ENCODE assay signal across 22 mouse cellular contexts in the genomic region with DNA sequence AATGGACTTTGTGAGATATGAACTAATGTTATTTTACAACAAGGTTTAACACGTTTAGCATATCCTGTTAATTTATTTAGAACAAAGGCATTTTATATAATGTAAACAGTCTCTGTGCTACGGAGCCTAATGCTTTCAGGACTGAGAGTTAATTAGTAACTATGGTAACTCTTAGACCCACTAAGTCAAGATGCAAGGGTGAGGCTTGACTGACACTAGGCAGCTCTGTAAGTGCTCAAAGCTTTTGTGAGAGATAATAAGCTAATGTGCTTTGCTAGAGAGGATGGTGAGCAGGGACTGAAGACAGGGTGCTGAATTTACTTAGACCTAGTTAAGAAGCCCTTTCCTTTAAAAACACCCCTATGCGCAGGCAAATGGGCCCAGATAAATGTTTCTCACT.
DNase-seq lines count a peak whose midpoint lies in the region; ATAC-seq and TF ChIP-seq lines count a peak whose summit lies in the region.
"Had no signal": no experiment of that assay in that cellular context is flagged by ENCODE, and none has a peak within 500 bp of the region (broad histone marks: within the 10 kb centered on the region; RNA-seq: fewer than 3 reads in every experiment).

No protein-coding gene starts in this region.

- WGBS in hindbrain, embryonic 15.5 days, result 45% methylated on average over 3 of the region's 3 CpGs
- 60% methylated on average over 3 of the region's 3 CpGs for WGBS in hindbrain, embryonic 10.5 days
- WGBS in stomach, embryonic 15.5 days, result 24% methylated on average over 3 of the region's 3 CpGs
- 25% methylated on average over 3 of the region's 3 CpGs for WGBS in stomach, postnatal 0 days
- 15% methylated on average over 3 of the region's 3 CpGs for WGBS in forebrain, embryonic 15.5 days
- WGBS in cerebellum, adult 2 months, result 55% methylated on average over 3 of the region's 3 CpGs

- no peak for TF ChIP-seq POLR2A in cerebellum, adult 2 months (IDR thresholded peaks at IDR 0.05; ENCODE audit: borderline replicate concordance, insufficient read depth, low read length)

- no peak for TF ChIP-seq CTCF in stomach, postnatal 0 days (IDR thresholded peaks at IDR 0.05; ENCODE audit: low read depth)
- TF ChIP-seq CTCF in cerebellum, adult 2 months (IDR thresholded peaks at IDR 0.05; ENCODE audit: borderline replicate concordance, insufficient read depth, low read depth, low read length), result no peak

- no peak overlapping the region for H3K9ac ChIP-seq in hindbrain, embryonic 15.5 days
- H3K9ac ChIP-seq in stomach, embryonic 15.5 days, result no peak overlapping the region
- H3K9ac ChIP-seq in stomach, postnatal 0 days (ENCODE audit: low read length), result no peak overlapping the region
- H3K9ac ChIP-seq in forebrain, embryonic 15.5 days (replicated peaks), result no peak overlapping the region
- H3K9ac ChIP-seq: embryonic facial prominence, embryonic 13.5 days; heart, embryonic 15.5 days; liver, embryonic 13.5 days; lung, embryonic 14.5 days had no signal

- H3K27ac ChIP-seq in hindbrain, embryonic 15.5 days (replicated peaks), result no peak overlapping the region
- no peak overlapping the region for H3K27ac ChIP-seq in hindbrain, embryonic 10.5 days
- H3K27ac ChIP-seq in stomach, embryonic 15.5 days, result no peak overlapping the region
- H3K27ac ChIP-seq in stomach, postnatal 0 days (replicated peaks), result no peak overlapping the region
- H3K27ac ChIP-seq in forebrain, embryonic 15.5 days (replicated peaks), result no peak overlapping the region
- no peak overlapping the region for H3K27ac ChIP-seq in cerebellum, adult 2 months (ENCODE audit: insufficient read depth, low read length)
- H3K27ac ChIP-seq: embryonic facial prominence, embryonic 13.5 days; heart, embryonic 15.5 days; kidney, postnatal 0 days; left cerebral cortex, adult 2 months; liver, embryonic 13.5 days had no signal

- H3K27me3 ChIP-seq in hindbrain, embryonic 15.5 days, result no peaks in the 10 kb centered on the region
- H3K27me3 ChIP-seq in hindbrain, embryonic 10.5 days (ENCODE audit: insufficient read depth, poor library complexity, severe bottlenecking), result no peaks in the 10 kb centered on the region
- no peaks in the 10 kb centered on the region for H3K27me3 ChIP-seq in stomach, embryonic 15.5 days (replicated peaks)
- H3K27me3 ChIP-seq in stomach, postnatal 0 days (ENCODE audit: control insufficient read depth, insufficient read depth, low read length), result no peaks in the 10 kb centered on the region
- no peaks in the 10 kb centered on the region for H3K27me3 ChIP-seq in forebrain, embryonic 15.5 days
- H3K27me3 ChIP-seq in cerebellum, adult 2 months (ENCODE audit: control insufficient read depth, insufficient read depth, low read length), result no peaks in the 10 kb centered on the region
- H3K27me3 ChIP-seq: embryonic facial prominence, embryonic 13.5 days; heart, embryonic 15.5 days; liver, embryonic 13.5 days had no signal

- H3K9me3 ChIP-seq in hindbrain, embryonic 15.5 days, result no peaks in the 10 kb centered on the region
- H3K9me3 ChIP-seq in hindbrain, embryonic 10.5 days, result 0 out of 2 replicates have a peak, but pooled peaks cover 4% of the 10 kb centered on the region
- no peaks in the 10 kb centered on the region for H3K9me3 ChIP-seq in stomach, embryonic 15.5 days
- no peaks in the 10 kb centered on the region for H3K9me3 ChIP-seq in stomach, postnatal 0 days (ENCODE audit: control insufficient read depth, low read length)
- H3K9me3 ChIP-seq in forebrain, embryonic 15.5 days, result no peaks in the 10 kb centered on the region
- H3K9me3 ChIP-seq: heart, embryonic 15.5 days had no signal

- no peaks in the 10 kb centered on the region for H3K36me3 ChIP-seq in hindbrain, embryonic 15.5 days
- H3K36me3 ChIP-seq in hindbrain, embryonic 10.5 days, result no peaks in the 10 kb centered on the region
- no peaks in the 10 kb centered on the region for H3K36me3 ChIP-seq in stomach, embryonic 15.5 days
- H3K36me3 ChIP-seq in stomach, postnatal 0 days (ENCODE audit: control insufficient read depth, insufficient read depth, low read length), result no peaks in the 10 kb centered on the region
- H3K36me3 ChIP-seq in forebrain, embryonic 15.5 days, result no peaks in the 10 kb centered on the region
- H3K36me3 ChIP-seq: embryonic facial prominence, embryonic 13.5 days; heart, embryonic 15.5 days; liver, embryonic 13.5 days had no signal

- no peak overlapping the region for H3K4me3 ChIP-seq in hindbrain, embryonic 15.5 days
- no peak overlapping the region for H3K4me3 ChIP-seq in hindbrain, embryonic 10.5 days
- no peak overlapping the region for H3K4me3 ChIP-seq in stomach, embryonic 15.5 days (replicated peaks)
- H3K4me3 ChIP-seq in stomach, postnatal 0 days (ENCODE audit: low read depth, low read length), result no peak overlapping the region
- no peak overlapping the region for H3K4me3 ChIP-seq in forebrain, embryonic 15.5 days
- H3K4me3 ChIP-seq in cerebellum, adult 2 months (replicated peaks; ENCODE audit: insufficient read depth, low read depth, low read length), result no peak overlapping the region
- H3K4me3 ChIP-seq: embryonic facial prominence, embryonic 13.5 days; heart, embryonic 15.5 days; left cerebral cortex, adult 2 months; liver, embryonic 13.5 days had no signal

- no peak for TF ChIP-seq EP300 in stomach, postnatal 0 days (optimal IDR thresholded peaks at IDR 0.05)

- DNase-seq in hindbrain, embryonic 10.5 days (ENCODE audit: low spot score), result no peak
- no peak for DNase-seq in stomach, postnatal 0 days (ENCODE audit: low spot score)
- DNase-seq in left cerebral cortex, adult 18-20 months (ENCODE audit: low spot score in 2 of 2), result no peak
- no peak for DNase-seq in cerebellum, adult 2 months
- DNase-seq: adrenal gland, postnatal 10 days; cerebellum, adult 8-10 months; cerebellum, postnatal 36 days; heart, postnatal 4 days; kidney, adult 2 months; layer of hippocampus, adult 9-11 months; liver, embryonic 13.5 days; lung, embryonic 14.5 days; right cerebral cortex, postnatal 25 days; thymus, adult 18-20 months; thymus, postnatal 4 days had no signal

- ATAC-seq in hindbrain, embryonic 15.5 days (ENCODE audit: low FRiP score, low read depth), result 0 out of 2 replicates have a peak, but pooled peaks have one; percentile 56
- ATAC-seq in stomach, embryonic 15.5 days (ENCODE audit: insufficient read depth, low FRiP score, low read depth), result peak; percentile 65; the same call in 1 of the 2 replicates
- no peak for ATAC-seq in stomach, postnatal 0 days (ENCODE audit: low FRiP score, low TSS enrichment)
- ATAC-seq in forebrain, embryonic 15.5 days (replicated peaks), result peak; percentile 51; the same call in 1 of the 2 replicates

- peaks cover 4% of the 10 kb centered on the region; the same call in 1 of the 2 replicates for H3K4me1 ChIP-seq in hindbrain, embryonic 15.5 days (replicated peaks)
- no peaks in the 10 kb centered on the region for H3K4me1 ChIP-seq in hindbrain, embryonic 10.5 days (replicated peaks)
- H3K4me1 ChIP-seq in stomach, embryonic 15.5 days, result no peaks in the 10 kb centered on the region
- H3K4me1 ChIP-seq in stomach, postnatal 0 days (replicated peaks; ENCODE audit: control insufficient read depth, insufficient read depth), result no peaks in the 10 kb centered on the region
- no peaks in the 10 kb centered on the region for H3K4me1 ChIP-seq in forebrain, embryonic 15.5 days
- no peaks in the 10 kb centered on the region for H3K4me1 ChIP-seq in cerebellum, adult 2 months (ENCODE audit: control insufficient read depth, insufficient read depth, low read length)
- H3K4me1 ChIP-seq: embryonic facial prominence, embryonic 13.5 days; heart, embryonic 15.5 days; liver, embryonic 13.5 days had no signal

- H3K4me2 ChIP-seq in hindbrain, embryonic 15.5 days, result no peak overlapping the region
- H3K4me2 ChIP-seq in stomach, embryonic 15.5 days, result no peak overlapping the region
- no peak overlapping the region for H3K4me2 ChIP-seq in stomach, postnatal 0 days (replicated peaks; ENCODE audit: low read depth)
- no peak overlapping the region for H3K4me2 ChIP-seq in forebrain, embryonic 15.5 days (replicated peaks)
- H3K4me2 ChIP-seq: embryonic facial prominence, embryonic 13.5 days; heart, embryonic 15.5 days; liver, embryonic 13.5 days; lung, embryonic 14.5 days had no signal
